Mouse (Mus musculus) right cerebral cortex, postnatal 4 days (tissue): ENCODE measurements around the gene Tmem156.

Source experiments
- DNase-seq: peaks from one replicate; pipeline ENCODE4 v3.0.0-alpha.2; 2022

Tmem156 gene

GRCm38 (mm10) chr5:65096082-65096481, 4.2 kb upstream of the Tmem156 start:
- no peak for DNase-seq

- DNase-seq: no peak
Observed at GRCm38 (mm10) chr5:65094902-65095545, 3.1 kb upstream of the Tmem156 start.

GRCm38 (mm10) chr5:65093769-65094168, 1.8 kb upstream of the Tmem156 start:
- DNase-seq: no peak

GRCm38 (mm10) chr5:65091184-65091858, 611 bp downstream of the Tmem156 start:
- no peak for DNase-seq

GRCm38 (mm10) chr5:65089707-65090106, 2.2 kb downstream of the Tmem156 start:
- no peak for DNase-seq

GRCm38 (mm10) chr5:65086522-65086921, 5.4 kb downstream of the Tmem156 start:
- DNase-seq: no peak

- DNase-seq: no peak
Observed at GRCm38 (mm10) chr5:65081836-65082235, 10.1 kb downstream of the Tmem156 start.

- no peak for DNase-seq
Observed at GRCm38 (mm10) chr5:65079881-65080280, 12.1 kb downstream of the Tmem156 start.

GRCm38 (mm10) chr5:65078081-65078480, 13.9 kb downstream of the Tmem156 start:
- no peak for DNase-seq

- DNase-seq: no peak
Observed at GRCm38 (mm10) chr5:65076748-65077147, 15.2 kb downstream of the Tmem156 start.

GRCm38 (mm10) chr5:65076087-65076486, 15.8 kb downstream of the Tmem156 start:
- no peak for DNase-seq

GRCm38 (mm10) chr5:65074693-65075092, 17.2 kb downstream of the Tmem156 start:
- no peak for DNase-seq

GRCm38 (mm10) chr5:65073247-65073646, 18.7 kb downstream of the Tmem156 start:
- no peak for DNase-seq

GRCm38 (mm10) chr5:65071689-65072118, 20.2 kb downstream of the Tmem156 start:
- no peak for DNase-seq

- no peak for DNase-seq
Observed at GRCm38 (mm10) chr5:65069872-65070271, 22.1 kb downstream of the Tmem156 start.

GRCm38 (mm10) chr5:65068166-65068565, 23.8 kb downstream of the Tmem156 start:
- DNase-seq: no peak

- DNase-seq: no peak
Observed at GRCm38 (mm10) chr5:65063266-65063665, 28.7 kb downstream of the Tmem156 start.

GRCm38 (mm10) chr5:65062236-65062635, 29.7 kb downstream of the Tmem156 start:
- no peak for DNase-seq

GRCm38 (mm10) chr5:65059806-65060205, 32.1 kb downstream of the Tmem156 start:
- DNase-seq: no peak

GRCm38 (mm10) chr5:65057596-65057995, 34.3 kb downstream of the Tmem156 start:
- DNase-seq: no peak

- DNase-seq: no peak
Observed at GRCm38 (mm10) chr5:65051513-65051912, 40.4 kb downstream of the Tmem156 start.

- DNase-seq: no peak
Observed at GRCm38 (mm10) chr5:65049880-65050279, 42.1 kb downstream of the Tmem156 start.

GRCm38 (mm10) chr5:65047285-65047855, 44.6 kb downstream of the Tmem156 start:
- no peak for DNase-seq
